Mouse (Mus musculus) urinary bladder, postnatal 0 days (tissue): ENCODE measurements around the gene Gmps. TPM values are rescaled to one million over a fixed set of nuclear protein-coding genes. Genes with fewer than 3 reads are reported as not detected.

Experiments
- polyA plus RNA-seq: library from polyadenylated mRNA; unstranded; fragments of >200 nt; fragmentation: Nextera tagmentation; extraction: Ambion mirVana; gene quantifications from 2 replicates; pipeline ENCODE4 v1.2.1, GENCODE M21; 2015

Gmps gene
- 15.2 and 17.1 TPM in 2 replicates for polyA plus RNA-seq

GRCm38 (mm10) chr3:63975955-63976908 lies at the start of gene Gmps:
TSS of gene Gmps (plus strand) at chr3:63976106.

GRCm38 (mm10) chr3:63928878-63929859 lies 46.7 kb upstream of the Gmps start, which contains the start of gene E130311K13Rik:
TSS of gene E130311K13Rik (minus strand) at chr3:63929472.

GRCm38 (mm10) chr3:63964100-63964921 lies 11.6 kb upstream of the Gmps start, which contains the start of gene Slc33a1:
TSS of gene Slc33a1 (minus strand) at chr3:63964768.

Other genes starting within 250 kb of the Gmps start
- gene Plch1, start 76.6 kb upstream of the Gmps start, polyA plus RNA-seq = 0.13 and 0.36 TPM in 2 replicates
- gene E130311K13Rik, start 46.6 kb upstream of the Gmps start, polyA plus RNA-seq = 5.5 and 6.7 TPM in 2 replicates
- 15.7 and 16.6 TPM in 2 replicates for gene Slc33a1, start 11.3 kb upstream of the Gmps start, polyA plus RNA-seq
- not detected in 2 replicates for gene Vmn2r1, start 105.4 kb downstream of the Gmps start, polyA plus RNA-seq
- gene Vmn2r2, start 165.8 kb downstream of the Gmps start, polyA plus RNA-seq = not detected in 2 replicates